Mouse (Mus musculus) lung, postnatal 10 days (tissue): Measurements from ENCODE around the gene Dlx6.

Experiments
- DNase-seq: peaks from one replicate; pipeline ENCODE4 v3.0.0; 2021

The Dlx6 gene

GRCm38 (mm10) chr6:6860411-6861085 lies 2.6 kb upstream of the Dlx6 start:
- no peak for DNase-seq

DNA sequence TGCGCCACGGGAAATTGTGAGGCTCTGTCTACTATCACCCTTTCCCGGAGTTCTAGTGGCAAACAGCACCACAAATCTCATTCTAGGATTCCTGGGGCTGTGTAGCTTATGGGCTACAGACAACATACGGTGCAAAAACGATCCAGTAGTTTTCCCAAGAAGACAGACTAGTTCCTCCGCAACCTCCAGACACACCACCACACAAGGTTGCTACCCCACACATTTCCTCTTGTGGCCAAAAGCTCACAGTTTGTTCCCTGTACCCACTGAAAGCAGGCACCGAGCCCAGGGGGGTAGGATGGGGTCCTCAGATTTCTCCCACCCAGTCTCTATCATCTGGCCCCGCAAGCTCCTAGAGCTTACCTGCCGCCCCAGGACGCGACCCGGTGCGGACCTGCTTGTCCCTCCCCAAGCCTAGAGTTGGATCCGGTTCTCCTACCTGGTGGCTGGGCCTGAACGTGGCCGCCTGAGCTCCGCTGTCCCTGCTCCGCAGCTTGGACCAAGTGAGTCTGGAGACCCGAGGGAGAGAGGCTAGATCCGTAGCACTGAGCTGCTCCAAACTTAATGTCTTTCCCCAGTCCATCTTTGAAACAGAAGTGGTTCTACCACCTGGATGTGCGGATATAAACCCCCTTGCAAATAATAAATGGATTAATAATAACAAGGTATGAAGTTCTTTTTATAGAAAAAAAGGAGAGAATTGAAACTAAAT lies 1.9 kb upstream of the Dlx6 start:
- DNase-seq, result no peak

DNA sequence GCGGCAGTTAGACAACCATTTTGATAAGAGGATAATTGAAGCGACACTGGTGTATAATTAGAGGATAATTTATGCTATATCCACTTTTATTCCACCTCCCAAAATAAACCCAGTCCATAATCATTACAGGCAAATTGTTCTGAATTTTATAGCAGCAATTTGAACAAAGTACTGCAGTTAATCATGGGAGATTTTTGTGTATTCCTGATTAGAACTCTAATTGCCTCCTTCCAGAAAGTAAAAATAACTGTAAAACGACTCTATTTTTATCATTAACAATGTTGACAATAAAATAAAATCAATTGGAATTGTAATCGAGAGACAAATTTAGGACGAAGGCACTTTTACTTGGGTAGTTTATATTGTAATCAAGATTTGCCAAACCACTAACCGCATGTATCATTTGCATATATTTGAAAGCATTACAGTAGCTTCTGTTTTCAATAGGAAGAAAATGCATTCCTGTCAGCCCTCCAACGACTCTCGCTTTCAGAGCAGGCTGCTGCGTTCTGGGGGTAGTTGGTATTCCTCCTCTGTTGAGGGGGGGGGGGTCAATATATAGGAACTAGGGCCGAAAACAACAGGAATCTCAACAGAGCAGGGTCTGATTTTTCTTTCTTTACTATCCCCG lies 1.2 kb upstream of the Dlx6 start:
- DNase-seq, result no peak

DNA sequence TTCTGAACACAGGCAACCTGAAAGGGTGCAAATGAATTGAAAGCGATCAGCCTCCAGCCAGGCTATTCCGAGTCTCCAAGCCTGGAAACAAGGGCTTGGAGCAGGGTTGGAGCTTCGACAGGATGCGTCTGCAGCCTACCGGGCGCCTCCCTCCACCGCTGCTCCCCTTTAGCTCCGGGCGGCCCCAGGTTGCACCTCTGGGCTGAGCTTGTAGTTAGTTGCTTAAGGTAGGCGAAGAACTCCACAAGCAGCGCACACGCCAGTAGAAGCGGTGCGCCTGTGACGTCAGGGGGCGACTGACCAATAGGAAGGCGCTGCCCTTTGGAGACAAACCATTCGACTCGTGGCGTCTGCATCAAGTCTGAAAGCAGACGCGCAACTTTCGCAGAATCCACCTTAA lies 523 bp upstream of the Dlx6 start:
- no peak for DNase-seq

DNA sequence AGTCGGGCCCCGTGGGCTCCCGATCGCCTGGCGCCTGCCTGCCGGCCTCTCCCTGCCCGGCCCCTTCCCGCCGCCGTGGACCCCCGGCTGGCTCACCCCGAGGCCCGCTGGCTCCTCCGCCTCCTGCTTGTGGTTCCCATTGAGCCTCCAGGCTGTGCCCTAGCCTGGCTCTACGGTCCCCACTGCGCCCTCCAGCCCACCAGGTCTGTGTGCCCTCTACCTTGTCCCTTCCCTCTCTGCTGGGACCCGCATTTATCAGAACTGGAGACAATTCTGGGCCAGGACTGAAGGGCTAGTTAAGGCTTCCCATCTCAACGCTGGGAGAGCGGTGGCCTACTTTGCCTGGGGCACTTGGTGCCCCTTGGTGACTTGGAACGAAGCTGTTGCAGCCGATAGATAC lies 821 bp downstream of the Dlx6 start:
- no peak for DNase-seq

GRCm38 (mm10) chr6:6864441-6865440 lies 1.6 kb downstream of the Dlx6 start:
- DNase-seq, result no peak

GRCm38 (mm10) chr6:6867031-6867430 lies 3.9 kb downstream of the Dlx6 start:
- no peak for DNase-seq

DNA sequence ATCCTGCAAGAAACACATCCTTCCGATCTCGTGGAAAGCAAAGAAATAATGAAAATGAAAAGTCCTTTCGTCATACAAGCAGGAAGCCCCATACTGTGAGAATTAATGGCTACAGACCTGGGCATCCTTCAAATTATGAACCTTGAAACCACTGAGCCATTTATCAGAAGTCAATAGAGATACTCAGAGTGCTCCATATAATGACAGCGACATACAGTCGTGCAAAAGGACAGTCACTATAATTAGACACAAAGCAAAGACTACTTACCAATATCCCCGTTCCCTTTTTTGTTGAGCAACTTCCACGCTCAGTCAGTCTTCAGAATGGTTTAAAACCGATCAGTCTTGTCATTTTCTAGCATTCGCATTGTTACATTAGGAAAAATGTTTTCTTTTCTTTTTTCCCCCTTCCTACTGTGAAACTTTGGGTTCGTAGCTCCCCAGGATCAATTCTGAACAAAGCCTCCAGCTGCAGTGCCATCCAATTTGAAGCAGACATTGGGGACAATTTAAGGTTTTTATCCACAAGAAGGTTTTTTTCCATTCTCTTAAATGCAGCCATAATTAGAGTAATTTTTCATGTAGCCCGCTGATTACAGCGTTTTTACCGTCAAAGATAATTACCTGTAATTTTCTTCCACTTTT lies 6.0 kb downstream of the Dlx6 start:
- DNase-seq, result no peak

DNA sequence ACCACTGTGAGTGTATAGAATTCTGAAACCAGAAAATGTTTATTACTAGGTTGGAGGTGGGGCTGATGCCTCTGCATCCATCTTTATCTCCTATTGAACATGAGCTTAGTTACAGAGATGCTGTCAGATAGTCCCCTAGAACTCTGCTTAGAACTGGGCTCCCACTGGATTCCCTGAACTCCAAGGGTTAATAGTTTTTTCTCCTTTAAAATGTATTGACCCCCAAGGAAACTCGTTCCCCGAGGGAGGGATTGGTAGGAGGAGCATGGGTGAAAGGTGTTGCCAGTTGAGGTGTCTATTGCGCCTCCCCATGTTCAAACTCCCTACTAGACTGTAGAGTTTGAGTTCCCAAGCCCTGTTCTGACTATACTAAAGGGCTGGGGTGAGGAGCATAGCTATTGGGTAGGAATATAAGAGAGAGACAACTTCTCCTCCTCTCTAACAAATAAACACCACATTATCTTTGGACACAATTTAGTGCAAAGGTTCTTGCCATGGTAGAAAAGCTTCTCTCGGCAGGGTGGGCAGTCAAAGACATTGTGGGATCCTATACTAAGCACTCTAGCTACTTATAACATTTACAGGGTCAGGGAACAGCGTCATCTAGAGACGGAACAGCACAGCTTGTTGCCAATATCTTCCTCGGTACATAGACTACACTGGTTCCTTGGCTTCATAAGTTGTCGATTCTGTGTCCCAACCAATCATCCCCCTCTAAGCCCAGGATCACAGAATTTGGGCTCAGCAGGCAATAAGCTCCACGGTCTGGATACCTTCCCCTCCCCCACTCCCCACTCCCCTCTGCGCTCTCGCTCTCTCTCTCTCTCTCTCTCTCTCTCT lies 7.0 kb downstream of the Dlx6 start:
- no peak for DNase-seq

DNA sequence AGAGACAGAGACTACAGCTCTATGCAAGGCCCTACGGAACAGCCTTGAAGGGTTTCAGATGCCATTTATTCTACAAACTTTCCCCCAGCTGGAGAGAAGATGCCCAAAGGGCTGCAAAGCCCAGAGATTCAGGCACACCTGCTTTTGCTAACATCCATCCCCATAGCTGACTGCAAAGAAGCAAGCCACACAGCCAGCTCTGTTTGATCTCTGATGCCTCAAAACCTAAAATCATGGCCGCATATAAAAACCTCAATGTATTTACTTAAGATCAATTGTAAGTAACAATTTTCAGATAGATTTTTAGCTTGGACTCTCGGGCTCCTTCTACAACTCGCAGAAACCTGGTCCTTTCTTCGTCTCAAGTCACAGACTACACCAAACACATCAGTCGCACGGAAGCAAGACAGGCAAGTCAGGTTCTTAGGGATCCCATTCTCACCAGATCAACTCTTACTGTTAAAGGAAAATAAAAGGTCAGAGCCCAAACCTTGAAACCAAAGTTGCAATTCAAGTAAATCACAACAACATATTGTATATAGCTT lies 7.8 kb downstream of the Dlx6 start:
- no peak for DNase-seq

GRCm38 (mm10) chr6:6871692-6872091 lies 8.6 kb downstream of the Dlx6 start:
- no peak for DNase-seq

- DNase-seq, result no peak
Observed at GRCm38 (mm10) chr6:6872873-6873272, 9.7 kb downstream of the Dlx6 start.

- no peak for DNase-seq
Observed at GRCm38 (mm10) chr6:6873476-6874072, 10.4 kb downstream of the Dlx6 start.

DNA sequence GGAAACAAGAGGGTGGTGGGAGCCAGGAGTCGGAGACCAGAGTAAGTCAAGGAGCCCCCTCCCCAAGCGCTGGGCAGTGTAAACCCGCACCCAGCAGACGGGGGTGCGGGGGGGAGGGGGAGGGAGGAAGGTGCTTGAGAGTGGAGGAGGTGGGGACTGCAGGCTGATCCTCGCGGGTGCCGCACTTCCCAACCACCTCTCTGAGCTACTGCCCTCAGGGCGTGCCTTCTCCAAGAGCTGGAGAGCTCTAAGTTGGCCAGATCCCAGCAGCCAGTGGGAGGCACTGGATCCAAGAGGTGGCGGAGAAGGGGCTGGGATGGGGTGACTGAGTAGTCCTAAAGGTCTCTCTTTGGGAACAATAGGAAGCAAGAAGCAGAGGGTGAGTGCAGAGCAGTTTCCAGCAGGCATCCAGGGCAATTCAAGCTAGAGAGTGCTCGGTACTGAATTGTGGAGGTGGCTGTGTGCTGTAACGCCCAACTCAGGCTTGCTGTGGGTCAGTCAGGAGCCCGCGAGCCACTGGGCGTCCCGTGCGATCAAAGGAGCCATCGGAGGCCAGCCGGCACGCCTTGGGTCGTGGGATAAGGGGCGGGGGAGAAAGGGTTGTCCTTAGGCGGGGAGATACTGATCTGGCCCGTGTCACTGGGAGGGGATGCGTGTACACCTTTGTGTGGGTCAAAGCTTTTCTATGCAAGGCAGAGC lies 11.1 kb downstream of the Dlx6 start:
- no peak for DNase-seq

DNA sequence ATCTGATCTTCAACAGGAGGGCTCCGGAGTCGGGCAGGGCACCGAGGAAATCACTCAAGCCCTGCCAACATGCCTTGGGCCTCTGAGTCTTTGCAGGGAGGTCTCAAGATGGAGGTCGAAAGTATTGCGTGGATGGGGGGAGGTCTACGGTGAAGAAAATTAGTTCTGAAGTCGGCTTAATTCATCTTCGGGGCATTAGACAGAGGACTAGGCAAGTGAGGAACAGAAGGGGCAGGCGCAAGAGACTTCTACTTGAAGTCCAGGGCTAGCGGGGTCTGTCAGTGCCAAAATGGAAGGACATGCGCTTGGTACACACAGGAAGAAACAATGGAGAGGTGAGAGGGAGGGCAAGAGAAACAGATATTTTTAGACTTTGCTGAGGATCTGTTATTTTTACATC lies 12.0 kb downstream of the Dlx6 start:
- DNase-seq, result no peak

- no peak for DNase-seq
Observed at GRCm38 (mm10) chr6:6875676-6876075, 12.5 kb downstream of the Dlx6 start.

DNA sequence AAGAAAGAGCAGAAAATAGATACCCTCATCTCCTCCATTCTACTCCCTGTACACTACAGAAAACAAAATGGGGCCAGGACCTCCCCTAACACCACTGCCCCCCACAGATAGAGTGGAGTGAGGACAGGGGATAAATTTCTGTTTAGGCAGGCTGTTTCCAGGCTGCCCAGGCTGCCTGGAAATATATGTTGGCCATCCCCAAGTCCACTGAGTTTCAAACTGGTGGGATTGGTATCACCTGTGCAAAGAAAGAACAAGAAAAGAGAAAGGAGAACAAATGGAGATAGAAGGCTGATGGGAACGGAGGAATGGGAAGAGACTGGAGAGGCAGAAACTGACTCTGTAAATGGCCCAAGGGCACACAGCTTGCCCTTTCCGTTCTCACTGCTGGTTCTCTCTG lies 13.1 kb downstream of the Dlx6 start:
- no peak for DNase-seq

DNA sequence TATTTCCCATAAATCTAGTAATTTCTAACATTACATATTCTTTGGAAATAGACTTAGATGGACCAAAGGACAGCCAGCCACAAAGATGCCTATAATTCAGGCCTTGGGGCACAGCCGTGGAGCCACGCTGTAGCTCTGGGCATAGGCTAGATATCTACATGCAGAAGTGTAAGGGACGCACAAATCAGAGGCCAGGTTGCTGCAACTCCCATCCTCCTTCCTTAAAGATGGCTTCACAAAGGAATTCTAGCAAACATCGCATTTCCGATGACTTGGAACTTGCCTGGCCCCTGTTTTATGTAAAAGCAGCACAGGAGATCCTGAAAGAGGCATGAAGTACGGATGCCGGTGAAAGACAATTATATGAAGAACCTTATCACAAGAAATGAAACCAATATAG lies 13.6 kb downstream of the Dlx6 start:
- no peak for DNase-seq

DNA sequence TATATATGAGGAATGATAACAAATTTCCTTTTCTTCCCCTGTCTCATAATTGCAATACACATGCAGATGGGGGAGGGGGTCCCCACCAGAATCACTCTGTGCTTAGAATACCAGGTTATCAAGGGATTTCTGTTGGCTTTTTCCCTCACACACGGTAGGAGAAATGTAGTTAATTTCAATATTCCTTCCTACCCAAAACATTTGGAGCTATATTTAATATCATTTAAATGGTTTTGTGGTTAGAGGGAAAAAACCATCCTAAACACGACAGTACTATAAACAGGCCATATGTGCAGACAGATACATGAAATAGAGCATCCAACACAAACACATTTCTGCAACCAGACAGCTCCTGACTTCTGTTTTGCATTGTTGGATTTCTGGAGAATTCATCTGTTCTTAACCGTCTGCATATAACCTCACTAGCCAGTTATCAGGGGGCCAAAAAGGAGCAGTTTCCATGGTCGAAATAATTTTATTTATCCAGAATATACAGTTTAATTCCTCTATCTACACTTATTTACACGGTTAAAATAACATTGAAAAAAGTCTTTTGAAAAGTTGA lies 14.3 kb downstream of the Dlx6 start:
- DNase-seq, result no peak
